ENCODE assay signal across 20 mouse cellular contexts in the genomic region with DNA sequence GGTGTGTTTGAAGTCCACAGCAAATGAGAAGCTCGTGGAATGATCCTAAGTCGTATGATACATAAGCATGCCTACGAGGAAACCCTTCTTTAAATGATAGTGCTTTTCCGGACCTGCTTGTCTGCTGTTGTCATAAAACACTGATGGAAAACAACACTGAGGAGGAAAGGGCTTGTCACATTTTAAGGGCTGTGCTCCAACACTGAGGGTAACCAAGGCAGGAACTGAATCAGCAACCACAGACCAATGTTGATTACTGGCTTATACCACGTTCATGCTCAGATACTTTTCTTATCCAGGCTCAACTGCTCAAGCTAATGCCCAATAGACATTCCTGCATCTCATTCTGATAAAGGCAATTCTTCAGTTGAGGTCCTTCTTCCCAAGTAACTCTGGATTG. TPM values are rescaled to one million over a fixed set of nuclear protein-coding genes. Genes with fewer than 3 reads are reported as not detected.
"Had no signal": no experiment of that assay in that cellular context is flagged by ENCODE, and none has a peak within 500 bp of the region (broad histone marks: within the 10 kb centered on the region; RNA-seq: fewer than 3 reads in every experiment).

No protein-coding gene starts in this region.

- H3K4me3 ChIP-seq: liver, embryonic 13.5 days; liver, embryonic 15.5 days; lung, embryonic 15.5 days; midbrain, embryonic 10.5 days; midbrain, embryonic 12.5 days; midbrain, embryonic 15.5 days; neural tube, embryonic 12.5 days had no signal

- H3K4me2 ChIP-seq: liver, embryonic 13.5 days; liver, embryonic 15.5 days; lung, embryonic 15.5 days; midbrain, embryonic 12.5 days; midbrain, embryonic 15.5 days; neural tube, embryonic 12.5 days had no signal

- H3K36me3 ChIP-seq: liver, embryonic 13.5 days; liver, embryonic 15.5 days; lung, embryonic 15.5 days; midbrain, embryonic 10.5 days; midbrain, embryonic 12.5 days; midbrain, embryonic 15.5 days; neural tube, embryonic 12.5 days had no signal

- H3K9me3 ChIP-seq: liver, embryonic 13.5 days; liver, embryonic 15.5 days; lung, embryonic 15.5 days; midbrain, embryonic 10.5 days; midbrain, embryonic 12.5 days; midbrain, embryonic 15.5 days; neural tube, embryonic 12.5 days had no signal

- H3K27ac ChIP-seq: liver, embryonic 13.5 days; liver, embryonic 15.5 days; lung, embryonic 15.5 days; macrophage; midbrain, embryonic 10.5 days; midbrain, embryonic 12.5 days; midbrain, embryonic 15.5 days; neural tube, embryonic 12.5 days had no signal

- DNase-seq: liver, embryonic 13.5 days; liver, postnatal 0 days; lung, adult 2 months; lung, postnatal 14 days; lung, postnatal 36 days; right cerebral cortex, postnatal 14 days; thymus, adult 18-20 months; thymus, postnatal 14 days; thymus, postnatal 36 days had no signal

- H3K4me1 ChIP-seq: liver, embryonic 15.5 days had no signal

- ATAC-seq: liver, postnatal 0 days; lung, postnatal 0 days; midbrain, embryonic 15.5 days had no signal

- H3K9ac ChIP-seq: liver, embryonic 13.5 days; liver, embryonic 15.5 days; liver, postnatal 0 days; lung, embryonic 15.5 days; midbrain, embryonic 12.5 days; midbrain, embryonic 15.5 days; neural tube, embryonic 12.5 days had no signal

RNA-seq across cellular contexts. Expression of a gene that starts 4.4 kb away (rescaled TPM):
- total RNA-seq: megakaryocyte-erythroid progenitor cell, adult 5-6 weeks; monocyte, adult 5-6 weeks; neutrophil, adult 5-6 weeks had no signal
- polyA plus RNA-seq: liver, embryonic 13.5 days; liver, embryonic 15.5 days; liver, postnatal 0 days had no signal
